Mouse (Mus musculus) bone marrow, adult 2 months (tissue): ENCODE measurements around the gene Jam3.

Experiments used
- CTCF ChIP-seq: fragments of 200-500 bp; IDR thresholded peaks from 2 replicates; pipeline ENCODE4 v1.5.1; 2011; ENCODE audit warnings: low read length, control low read depth; ENCODE audit not compliant: control insufficient read depth, insufficient read depth
- POLR2A ChIP-seq: fragments of 200-500 bp; IDR thresholded peaks from 2 replicates; pipeline ENCODE4 v1.6.1; 2011; ENCODE audit warnings: low read depth, mild to moderate bottlenecking, control low read depth, low read length, borderline replicate concordance; ENCODE audit not compliant: control insufficient read depth

- TF ChIP-seq CTCF (no peak), POLR2A (no peak)
Measured at GRCm38 (mm10) chr9:27188677-27189241, 33.5 kb upstream of the Jam3 start.
